Mouse (Mus musculus) E14TG2a.4 (cell line): Measurements from ENCODE around the gene Prkce.

Experiments used
- H3K27me3 ChIP-seq: 2 replicates; pipeline ENCODE4 v1.6.1; 2014; ENCODE audit warnings: low read length, control low read depth; ENCODE audit not compliant: insufficient read depth
- H3K36me3 ChIP-seq: 2 replicates; pipeline ENCODE4 v1.6.1; 2014; ENCODE audit warnings: low read length, control low read depth; ENCODE audit not compliant: insufficient read depth
- H3K4me1 ChIP-seq: replicated peaks from 2 replicates; pipeline ENCODE4 v1.6.1; 2014; ENCODE audit warnings: low read depth, low read length, control low read depth
- H3K4me3 ChIP-seq: replicated peaks from 2 replicates; pipeline ENCODE4 v1.5.1; 2014; ENCODE audit warnings: mild to moderate bottlenecking, low read length
- H3K9me3 ChIP-seq: 2 replicates; pipeline ENCODE4 v1.6.1; 2014; ENCODE audit warnings: low read length, control low read depth
- CTCF ChIP-seq: conservative IDR thresholded peaks from 2 replicates; pipeline ENCODE4 v1.5.1; 2014; ENCODE audit warnings: low read length
- NANOG ChIP-seq: IDR thresholded peaks from 2 replicates; pipeline ENCODE4 v1.6.1; 2014; ENCODE audit warnings: borderline replicate concordance, low read length, mixed read lengths
- POU5F1 ChIP-seq: IDR thresholded peaks from 2 replicates; pipeline ENCODE4 v1.6.1; 2014; ENCODE audit warnings: low read length, borderline replicate concordance

Prkce gene

GRCm38 (mm10) chr17:86225488-86226186 lies 58.1 kb downstream of the Prkce start:
- H3K9me3 ChIP-seq, result no peaks in the 10 kb centered on the region

GRCm38 (mm10) chr17:86226198-86226597 lies 58.6 kb downstream of the Prkce start:
- Histone ChIP-seq H3K4me1 (no peaks in the 10 kb centered on the region), H3K36me3 (no peaks in the 10 kb centered on the region), H3K27me3 (no peaks in the 10 kb centered on the region), H3K4me3 (no peak overlapping the region), H3K9me3 (no peaks in the 10 kb centered on the region)
- TF ChIP-seq CTCF, result no peak
- no peak for TF ChIP-seq NANOG
- TF ChIP-seq POU5F1, result no peak

More at GRCm38 (mm10) chr17:86225488-86226186, 58.1 kb downstream of the Prkce start:
- Histone ChIP-seq H3K4me1 (no peaks in the 10 kb centered on the region), H3K27me3 (no peaks in the 10 kb centered on the region), H3K36me3 (no peaks in the 10 kb centered on the region), H3K4me3 (no peak overlapping the region)
- TF ChIP-seq NANOG (no peak), POU5F1 (no peak), CTCF (no peak)

GRCm38 (mm10) chr17:86226635-86227034 lies 59.0 kb downstream of the Prkce start:
- Histone ChIP-seq H3K36me3 (no peaks in the 10 kb centered on the region), H3K9me3 (no peaks in the 10 kb centered on the region), H3K4me3 (no peak overlapping the region), H3K4me1 (no peaks in the 10 kb centered on the region), H3K27me3 (no peaks in the 10 kb centered on the region)
- TF ChIP-seq POU5F1 (no peak), NANOG (no peak), CTCF (no peak)

- H3K4me1 ChIP-seq, result no peaks in the 10 kb centered on the region
- no peaks in the 10 kb centered on the region for H3K36me3 ChIP-seq
- no peak overlapping the region for H3K4me3 ChIP-seq
- no peak for TF ChIP-seq NANOG
- TF ChIP-seq POU5F1, result no peak
- no peak for TF ChIP-seq CTCF
- H3K27me3 ChIP-seq, result no peaks in the 10 kb centered on the region
- peaks cover 8% of the 10 kb centered on the region for H3K9me3 ChIP-seq
These were observed 59.8 kb downstream of the Prkce start for GRCm38 (mm10) chr17:86227389-86227788.

GRCm38 (mm10) chr17:86228850-86229249 lies 61.3 kb downstream of the Prkce start:
- Histone ChIP-seq H3K4me3 (no peak overlapping the region), H3K27me3 (no peaks in the 10 kb centered on the region), H3K36me3 (no peaks in the 10 kb centered on the region), H3K4me1 (no peaks in the 10 kb centered on the region), H3K9me3 (peaks cover 19% of the 10 kb centered on the region)
- no peak for TF ChIP-seq NANOG
- no peak for TF ChIP-seq CTCF
- TF ChIP-seq POU5F1, result no peak

- Histone ChIP-seq H3K9me3 (peaks cover 19% of the 10 kb centered on the region), H3K4me1 (no peaks in the 10 kb centered on the region)
These were observed 62.6 kb downstream of the Prkce start for GRCm38 (mm10) chr17:86230141-86230633.

GRCm38 (mm10) chr17:86231741-86232179 lies 64.2 kb downstream of the Prkce start:
- Histone ChIP-seq H3K27me3 (no peaks in the 10 kb centered on the region), H3K9me3 (peaks cover 19% of the 10 kb centered on the region), H3K4me3 (no peak overlapping the region), H3K36me3 (no peaks in the 10 kb centered on the region), H3K4me1 (peaks cover under 1% of the 10 kb centered on the region; the same call in 1 of the 2 replicates)
- TF ChIP-seq CTCF, result no peak
- TF ChIP-seq NANOG, result no peak
- no peak for TF ChIP-seq POU5F1

More at GRCm38 (mm10) chr17:86230141-86230633, 62.6 kb downstream of the Prkce start:
- Histone ChIP-seq H3K27me3 (no peaks in the 10 kb centered on the region), H3K36me3 (no peaks in the 10 kb centered on the region), H3K4me3 (no peak overlapping the region)
- TF ChIP-seq NANOG (no peak), CTCF (no peak), POU5F1 (no peak)

- TF ChIP-seq POU5F1, result no peak
- TF ChIP-seq NANOG, result no peak
- no peak for TF ChIP-seq CTCF
- peaks cover 4% of the 10 kb centered on the region; the same call in 1 of the 2 replicates for H3K4me1 ChIP-seq
- peaks cover 19% of the 10 kb centered on the region for H3K9me3 ChIP-seq
- H3K36me3 ChIP-seq, result no peaks in the 10 kb centered on the region
- no peak overlapping the region for H3K4me3 ChIP-seq
- H3K27me3 ChIP-seq, result no peaks in the 10 kb centered on the region
These were observed 64.7 kb downstream of the Prkce start for GRCm38 (mm10) chr17:86232248-86232647.
